Mouse (Mus musculus) c-Kit-positive CD71-negative TER-119-negative erythroid progenitor cells, embryonic 14.5 days (primary cell): Measurements from ENCODE around the gene Pax3.

Source experiments
- DNase-seq: peaks from one replicate; pipeline ENCODE4 v3.0.0-alpha.2; 2013; ENCODE audit warnings: low read depth

Pax3 gene

DNA sequence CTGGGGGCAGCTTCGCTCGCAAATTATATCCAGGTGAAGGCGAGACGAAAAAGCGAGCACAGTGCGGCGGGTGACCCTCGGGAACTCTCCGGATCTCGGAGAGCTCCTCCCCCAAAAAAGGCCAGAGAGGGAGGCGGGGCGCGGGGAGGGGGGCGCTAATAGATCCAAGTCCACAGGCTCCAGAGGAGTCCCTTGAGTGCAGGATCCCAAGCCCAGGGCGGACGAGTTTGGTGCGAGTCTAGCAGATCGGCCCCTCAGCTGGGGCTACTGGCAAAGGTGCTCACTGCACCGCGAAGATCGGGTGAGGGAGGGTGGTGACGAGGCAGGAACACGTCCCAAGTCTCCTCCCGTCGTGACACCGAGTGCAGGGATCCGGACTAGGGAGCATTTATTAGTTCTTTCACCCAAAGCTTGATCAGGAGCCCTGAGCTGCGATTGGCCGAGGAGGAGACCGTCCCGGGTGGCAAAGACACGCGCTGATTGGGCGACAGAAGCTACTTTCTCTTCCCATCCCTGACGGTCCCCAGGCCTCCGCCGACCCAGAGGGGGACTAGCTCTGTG lies at the start of gene Pax3:
TSS of gene Pax3 (minus strand) at position 384 of the 561 bp plus-strand sequence.
- no peak for DNase-seq

DNA sequence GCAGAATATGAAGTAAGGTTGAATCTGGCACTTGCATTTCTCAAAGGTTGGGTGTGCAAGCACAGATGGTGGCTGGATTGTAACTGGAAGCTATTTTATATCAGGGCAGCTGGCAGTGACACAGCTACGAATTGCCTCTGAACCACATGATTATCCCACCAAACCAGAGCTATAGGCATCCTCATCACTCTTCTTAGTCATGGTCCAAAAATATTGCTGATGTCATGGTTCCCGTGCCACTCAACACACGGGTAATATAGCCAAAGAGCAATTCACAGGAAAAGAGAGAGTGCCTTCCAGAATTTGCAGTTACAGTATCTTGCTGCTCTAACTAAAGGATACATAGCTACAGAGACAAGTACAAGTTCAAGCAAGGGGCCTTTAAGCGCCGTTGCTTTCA lies 37.4 kb upstream of the Pax3 start:
- no peak for DNase-seq

DNA sequence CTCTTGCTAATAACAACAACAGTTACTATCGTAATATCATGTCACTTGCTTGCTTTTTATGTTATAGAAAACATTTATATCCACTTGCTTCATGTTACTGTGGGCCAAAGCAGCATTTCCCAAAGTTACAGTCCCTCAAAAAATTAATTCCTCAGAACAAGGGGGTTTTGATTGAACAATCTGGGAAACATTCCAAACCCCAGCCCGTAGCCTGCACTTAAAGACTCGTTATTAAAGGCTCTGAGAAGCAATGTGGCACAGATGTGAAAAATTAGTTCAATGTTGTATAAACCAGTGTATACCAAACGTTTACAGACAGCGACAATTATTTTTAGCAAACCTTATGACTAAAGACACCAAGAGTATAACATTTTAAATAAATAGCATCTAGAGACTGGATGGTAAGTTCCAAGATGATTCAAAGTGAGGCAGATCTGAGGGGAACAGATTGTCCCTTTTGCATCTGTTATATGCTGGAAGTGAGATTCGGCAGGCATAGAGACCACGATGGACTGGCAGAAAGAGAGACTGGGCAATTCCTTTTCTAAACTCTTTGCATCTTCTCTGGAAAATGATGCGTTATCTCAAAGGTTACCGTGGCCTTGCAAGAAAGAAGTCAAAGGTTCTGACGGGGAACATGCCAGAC lies 35.1 kb upstream of the Pax3 start:
- no peak for DNase-seq

DNA sequence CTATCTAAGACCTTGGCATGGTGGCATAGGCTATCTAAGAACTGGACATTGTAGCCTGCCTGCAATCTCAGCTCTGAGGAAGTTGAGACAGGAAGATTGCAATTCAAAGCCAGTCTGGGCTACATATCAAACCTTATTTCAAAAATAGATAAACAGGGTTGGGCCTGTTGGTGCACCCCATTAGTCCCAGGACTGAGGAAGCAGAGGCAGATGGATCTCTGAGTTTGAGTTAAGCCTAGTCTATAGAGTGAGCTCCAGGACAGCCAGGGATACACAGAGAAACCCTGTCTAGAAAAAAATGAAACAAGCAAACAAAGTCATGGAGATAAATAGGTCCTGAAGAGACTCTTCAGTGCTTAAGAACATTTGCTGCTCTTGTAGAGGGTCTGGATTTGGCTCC lies 32.9 kb upstream of the Pax3 start:
- no peak for DNase-seq

DNA sequence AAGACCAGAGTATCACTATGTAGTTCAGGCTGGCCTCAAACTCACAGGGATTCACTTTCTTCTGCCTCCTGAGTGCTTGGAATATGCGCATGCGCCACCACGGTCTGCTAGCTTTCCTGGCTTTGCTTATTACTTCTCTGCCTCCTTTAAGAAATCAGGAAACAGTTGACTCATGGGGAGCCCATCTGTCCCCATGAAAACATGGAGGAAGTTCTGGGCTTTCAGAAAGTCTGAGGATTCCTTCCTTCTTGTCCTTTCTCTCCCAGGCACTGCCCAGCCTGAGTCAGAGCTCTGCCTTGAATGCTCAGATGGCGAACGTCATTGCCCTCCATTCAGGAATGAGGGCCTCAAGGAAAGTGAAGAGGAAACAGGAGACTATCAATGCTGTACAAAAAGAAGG lies 31.8 kb upstream of the Pax3 start:
- DNase-seq, result no peak

DNA sequence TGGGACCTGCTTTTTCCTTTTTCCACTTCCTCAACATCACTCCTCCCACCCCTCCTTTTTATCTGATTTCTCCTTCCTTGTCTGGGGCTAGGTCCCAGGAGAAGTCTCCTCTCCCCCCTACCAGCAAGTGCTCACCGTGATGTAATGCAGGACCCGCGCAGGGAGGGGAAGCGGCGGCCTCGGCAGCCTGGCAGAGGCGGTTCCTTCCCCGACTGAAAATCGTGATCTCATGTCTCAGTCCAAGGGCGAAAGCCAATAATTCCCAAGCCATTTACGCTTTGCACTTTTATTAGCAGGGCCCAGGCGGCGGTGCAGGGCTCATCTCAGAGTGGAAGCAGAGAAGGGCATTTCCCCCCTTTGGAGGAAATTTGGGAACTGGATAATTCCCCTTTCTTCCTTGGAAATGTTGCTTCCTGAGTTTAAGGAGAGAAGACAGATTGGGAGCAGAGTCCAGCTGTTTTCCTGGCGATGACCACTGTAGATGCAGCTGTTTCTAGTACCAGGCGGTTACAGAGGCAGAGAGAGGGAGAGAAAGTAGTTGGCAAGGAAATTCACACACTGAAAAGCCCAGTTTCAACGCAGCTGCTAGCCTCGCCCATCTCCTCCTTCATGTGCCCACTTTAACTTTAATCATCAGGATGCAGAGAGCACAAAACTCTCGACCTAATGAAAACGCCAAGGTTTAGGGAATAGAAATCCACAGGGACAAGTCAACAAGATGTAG lies 21.3 kb upstream of the Pax3 start:
- DNase-seq, result no peak

- DNase-seq, result no peak
Measured at GRCm38 (mm10) chr1:78217151-78218034, 20.5 kb upstream of the Pax3 start.

- DNase-seq, result no peak
Measured at GRCm38 (mm10) chr1:78216509-78217141, 19.7 kb upstream of the Pax3 start.

- DNase-seq, result no peak
Measured at GRCm38 (mm10) chr1:78215749-78216508, 19.0 kb upstream of the Pax3 start.

DNA sequence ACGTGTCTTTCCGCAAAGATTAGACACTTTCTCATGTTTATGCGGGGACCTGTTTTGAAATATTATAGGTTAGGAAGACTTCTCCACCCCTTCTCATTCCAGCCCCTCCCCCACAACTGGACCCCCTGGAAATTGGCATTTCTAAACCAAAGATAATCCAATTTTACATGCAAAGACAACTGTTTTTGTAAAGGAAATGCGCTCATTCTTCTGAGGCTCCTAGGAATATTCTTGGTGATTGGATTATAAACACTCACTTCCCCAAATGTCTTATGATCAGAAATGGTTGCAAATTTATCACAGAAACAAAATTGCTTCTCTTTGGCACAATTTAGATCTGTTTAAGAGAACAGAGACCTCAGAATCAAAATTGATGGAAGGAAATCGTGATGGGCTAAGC lies 14.1 kb upstream of the Pax3 start:
- no peak for DNase-seq

DNA sequence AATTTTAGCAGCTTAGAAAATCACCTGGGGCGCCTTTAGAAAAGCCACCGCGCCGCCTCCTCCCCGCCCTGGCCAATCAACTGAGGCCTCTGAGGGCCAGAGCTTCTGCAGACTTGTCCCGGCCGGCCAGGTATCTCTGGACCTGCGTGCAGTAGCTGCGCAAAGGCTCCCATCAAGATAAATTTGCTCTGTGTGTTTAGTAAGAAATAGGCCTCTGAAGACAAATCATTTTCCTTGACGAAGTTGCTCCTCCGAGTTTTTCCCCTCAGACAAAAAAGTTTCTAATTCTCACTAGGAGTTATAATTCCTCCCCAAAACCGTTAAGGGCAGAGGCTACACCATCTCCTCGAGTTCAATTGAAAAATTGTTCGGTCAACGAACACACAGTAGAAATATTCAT lies 13.6 kb upstream of the Pax3 start:
- no peak for DNase-seq

GRCm38 (mm10) chr1:78208281-78208814 lies 11.4 kb upstream of the Pax3 start:
- no peak for DNase-seq

GRCm38 (mm10) chr1:78204341-78204740 lies 7.4 kb upstream of the Pax3 start:
- no peak for DNase-seq

GRCm38 (mm10) chr1:78203622-78204211 lies 6.8 kb upstream of the Pax3 start:
- DNase-seq, result no peak

- no peak for DNase-seq
Measured at GRCm38 (mm10) chr1:78203086-78203614, 6.2 kb upstream of the Pax3 start.

GRCm38 (mm10) chr1:78202466-78203085 lies 5.6 kb upstream of the Pax3 start:
- DNase-seq, result no peak

DNA sequence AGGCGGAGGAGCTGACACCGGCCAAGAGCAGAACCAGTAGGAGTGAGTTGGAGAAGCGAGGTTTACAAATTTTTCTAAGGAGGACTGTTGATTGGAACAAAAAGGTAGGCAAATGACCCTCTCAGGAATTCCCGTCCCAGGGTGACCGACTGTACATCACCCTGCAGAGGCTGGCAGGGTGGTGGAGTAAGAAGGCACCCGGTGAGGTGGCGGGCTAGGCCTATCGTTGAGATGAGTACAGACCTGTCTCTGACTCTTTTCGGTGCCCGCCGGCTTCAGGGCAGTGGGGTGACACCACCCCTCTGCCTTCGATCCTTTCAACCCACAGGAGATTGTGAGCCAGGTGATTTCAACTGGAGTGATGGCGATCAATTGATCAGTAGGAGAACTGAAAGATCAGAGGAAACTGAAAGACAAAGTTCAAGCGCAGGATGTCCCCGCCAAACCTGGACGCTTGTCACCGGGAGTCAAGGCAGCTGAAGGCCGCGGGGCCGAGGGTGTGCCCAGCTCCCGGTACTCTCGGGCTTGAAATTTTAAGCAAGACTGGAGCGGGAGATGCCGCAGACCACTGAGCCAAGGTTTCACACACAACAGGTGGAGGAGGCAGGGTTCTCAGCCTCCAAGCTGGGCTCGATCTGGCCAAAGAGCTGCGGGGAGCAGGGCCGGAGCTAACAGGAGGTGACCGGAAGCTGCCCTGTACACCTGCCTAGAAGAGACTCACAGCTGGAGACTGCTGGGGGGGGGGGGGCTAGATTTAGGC lies 4.5 kb upstream of the Pax3 start:
- no peak for DNase-seq

DNA sequence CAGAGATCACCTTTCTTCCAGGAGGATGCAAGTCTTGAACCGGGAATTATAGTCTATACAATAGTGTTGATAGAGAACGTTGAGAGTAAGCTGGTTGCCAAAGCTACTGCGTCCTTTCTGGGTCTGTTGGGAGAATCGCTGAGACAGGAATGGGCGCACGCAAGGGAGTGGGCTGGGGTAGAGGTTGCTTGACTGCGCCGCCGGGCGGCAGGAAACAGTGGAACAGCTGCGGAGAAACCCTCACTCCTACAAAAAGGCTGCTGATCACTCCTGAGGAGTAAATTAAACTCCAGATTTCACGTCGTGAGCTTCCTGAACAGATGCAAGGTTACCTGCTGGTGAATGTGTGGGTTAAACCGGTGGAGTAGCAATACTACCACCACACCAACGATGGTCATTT lies 3.3 kb upstream of the Pax3 start:
- no peak for DNase-seq

- no peak for DNase-seq
Measured at GRCm38 (mm10) chr1:78199221-78199620, 2.3 kb upstream of the Pax3 start.
